Mouse (Mus musculus): ENCODE data around the gene Thap4. TPM values are rescaled to one million over a fixed set of nuclear protein-coding genes. Genes with fewer than 3 reads are reported as not detected.
A peak's percentile ranks its signal among the peaks of the same experiment; 100 is the strongest.

Gene Thap4
- total RNA-seq, 2 experiments from 2014 or later, result 61.0 to 65.6 TPM

GRCm38 (mm10) chr1:93751290-93751689 is 3.4 kb downstream of the Thap4 start, which contains the start of gene Atg4b:
Gene Atg4b (plus strand): TSS chr1:93751500.
- intact Hi-C loops (cut with DNase I), result no loop called here
- no peak for DNase-seq

- intact Hi-C loops (cut with DNase I), result no loop called here
Measured at GRCm38 (mm10) chr1:93748539-93748938, 6.1 kb downstream of the Thap4 start.

GRCm38 (mm10) chr1:93746179-93746578 is 8.5 kb downstream of the Thap4 start:
- DNase-seq, result no peak
- intact Hi-C loops (cut with DNase I), result no loop called here

More at GRCm38 (mm10) chr1:93748539-93748938, 6.1 kb downstream of the Thap4 start:
- DNase-seq, result no peak

GRCm38 (mm10) chr1:93742910-93743309 is 11.8 kb downstream of the Thap4 start:
- no peak for DNase-seq
- intact Hi-C loops (cut with DNase I), result no loop called here

DNA sequence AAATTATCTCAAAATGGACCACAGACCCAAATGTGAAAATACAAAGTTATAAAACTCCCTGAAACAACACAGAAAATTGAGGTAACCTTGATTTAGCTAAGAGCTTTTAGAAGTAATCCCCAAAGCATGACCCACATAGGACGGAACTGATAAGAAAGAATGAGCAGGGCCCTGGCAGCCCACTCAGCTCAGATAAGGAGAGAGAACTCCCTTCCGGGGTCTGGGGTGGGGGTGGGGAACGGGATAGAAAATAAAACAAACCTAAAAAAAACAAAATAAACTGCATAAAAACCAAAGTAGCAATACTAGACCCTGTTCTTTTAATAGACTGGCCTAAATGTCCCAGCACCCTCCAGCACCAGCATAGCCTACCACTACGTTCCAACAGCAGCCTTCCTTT is 12.7 kb downstream of the Thap4 start:
- intact Hi-C loops (cut with DNase I), result no loop called here

GRCm38 (mm10) chr1:93740671-93741070 is 14.0 kb downstream of the Thap4 start:
- intact Hi-C loops (cut with DNase I), result no loop called here
- no peak for DNase-seq

More for the DNA sequence above, 12.7 kb downstream of the Thap4 start:
- no peak for DNase-seq

DNA sequence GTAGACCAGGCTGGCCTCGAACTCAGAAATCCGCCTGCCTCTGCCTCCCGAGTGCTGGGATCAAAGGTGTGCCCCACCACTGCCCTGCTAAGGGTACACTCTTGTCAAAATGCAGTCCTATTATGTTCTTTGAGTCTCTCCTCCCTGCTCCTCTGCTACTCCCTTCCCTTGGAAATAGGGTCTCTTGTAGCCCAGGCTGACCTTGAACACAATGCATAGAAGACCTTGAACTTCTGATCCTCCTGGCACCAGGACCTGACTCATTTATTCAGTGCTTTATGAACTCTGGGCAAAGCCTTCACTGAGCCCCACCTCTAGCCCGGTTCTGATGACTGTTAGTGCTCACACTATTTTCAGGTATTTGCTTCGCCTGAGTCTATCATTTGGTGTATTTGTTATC is 17.0 kb downstream of the Thap4 start:
- intact Hi-C loops (cut with DNase I), result no loop called here
- DNase-seq, result no peak

- no peak for DNase-seq
- intact Hi-C loops (cut with DNase I), result no loop called here
Measured at GRCm38 (mm10) chr1:93735859-93736258, 18.8 kb downstream of the Thap4 start.

- intact Hi-C loops (cut with DNase I), result no loop called here
- no peak for DNase-seq
Measured at GRCm38 (mm10) chr1:93731880-93732281, 22.8 kb downstream of the Thap4 start.

GRCm38 (mm10) chr1:93731103-93731502 is 23.6 kb downstream of the Thap4 start:
- intact Hi-C loops (cut with DNase I), result no loop called here

GRCm38 (mm10) chr1:93726974-93727373 is 27.7 kb downstream of the Thap4 start:
- intact Hi-C loops (cut with DNase I), result loop anchor here (5.0 kb wide), 1 partner anchor 60 kb away; no protein-coding TSS in a partner anchor
- DNase-seq, result peak; percentile 36 to 50

More at GRCm38 (mm10) chr1:93731103-93731502, 23.6 kb downstream of the Thap4 start:
- DNase-seq, result no peak

DNA sequence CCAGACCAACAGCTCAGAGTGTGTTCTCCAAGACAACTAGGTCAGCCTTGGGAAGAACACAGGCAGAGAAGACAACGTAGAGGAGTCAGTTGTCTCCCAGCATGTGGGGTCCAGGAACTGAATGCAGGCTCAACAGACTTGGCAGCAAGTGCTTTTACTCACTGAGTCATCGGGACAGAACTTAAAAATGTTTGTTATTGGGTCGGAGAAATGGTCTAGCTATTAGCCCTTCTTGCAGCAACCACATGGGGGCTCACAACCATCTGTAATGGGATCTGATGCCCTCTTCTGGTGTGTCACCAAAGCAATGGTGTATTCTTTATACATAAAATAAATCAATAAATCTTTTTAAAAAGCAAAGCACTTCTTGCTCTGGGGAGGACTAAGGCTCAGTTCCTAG is 28.5 kb downstream of the Thap4 start:
- DNase-seq, result no peak
- intact Hi-C loops (cut with DNase I), result loop anchor here (5.0 kb wide), 1 partner anchor 59 kb away; no protein-coding TSS in a partner anchor

DNA sequence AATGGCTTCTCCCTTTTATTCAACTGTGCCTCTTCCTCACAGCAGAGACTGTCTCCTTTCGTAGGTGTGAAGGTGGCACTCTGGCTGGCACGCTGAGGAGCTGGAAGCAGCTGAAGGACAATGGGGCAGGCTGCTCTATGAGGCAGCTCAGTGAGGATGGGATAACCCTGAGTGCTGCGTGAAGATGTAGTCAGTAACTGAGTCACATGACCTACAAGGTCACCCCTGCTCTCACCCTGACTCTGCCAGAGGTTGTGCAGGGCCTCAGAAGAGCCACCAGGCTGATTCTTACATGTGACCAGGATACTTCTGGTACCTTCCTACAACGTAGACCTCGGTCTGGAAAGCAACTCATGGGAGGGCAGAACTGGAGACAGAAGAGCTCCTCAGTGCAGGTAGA is 29.0 kb downstream of the Thap4 start:
- intact Hi-C loops (cut with DNase I), result loop anchor here (5.0 kb wide), 1 partner anchor 58 kb away; no protein-coding TSS in a partner anchor
- DNase-seq, result no peak

GRCm38 (mm10) chr1:93724623-93725022 is 30.0 kb downstream of the Thap4 start:
- no peak for DNase-seq
- intact Hi-C loops (cut with DNase I), result loop anchor here (5.0 kb wide), 1 partner anchor 57 kb away; no protein-coding TSS in a partner anchor

- intact Hi-C loops (cut with DNase I), result no loop called here
- DNase-seq, result no peak
Measured at GRCm38 (mm10) chr1:93721557-93721956, 33.1 kb downstream of the Thap4 start.

- intact Hi-C loops (cut with DNase I), result no loop called here
- no peak for DNase-seq
Measured at GRCm38 (mm10) chr1:93716166-93716565, 38.5 kb downstream of the Thap4 start.

- intact Hi-C loops (cut with DNase I), result no loop called here
Measured at GRCm38 (mm10) chr1:93705389-93705788, 49.3 kb downstream of the Thap4 start.

DNA sequence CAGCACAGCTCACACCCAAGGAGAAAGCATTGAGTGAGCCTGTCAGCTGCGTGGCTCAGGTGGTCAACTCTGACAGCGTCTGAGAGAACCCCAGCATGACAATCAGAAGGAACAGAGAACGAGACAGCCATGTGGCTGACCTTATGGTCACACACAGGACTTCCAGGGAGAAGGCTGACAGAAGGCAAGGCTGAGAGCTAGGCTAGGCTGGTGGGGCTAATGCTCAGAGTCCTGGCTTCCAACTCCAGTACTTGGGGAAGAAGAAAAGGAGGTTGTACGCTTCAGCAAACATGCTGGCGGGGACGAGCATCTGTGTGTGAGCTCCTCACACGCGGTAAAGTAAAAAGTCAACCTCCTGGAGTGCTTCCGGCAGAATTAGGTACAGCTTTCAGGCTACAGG is 50.3 kb downstream of the Thap4 start:
- intact Hi-C loops (cut with DNase I), result no loop called here

More at GRCm38 (mm10) chr1:93705389-93705788, 49.3 kb downstream of the Thap4 start:
- no peak for DNase-seq

GRCm38 (mm10) chr1:93703472-93704048 is 51.1 kb downstream of the Thap4 start:
- intact Hi-C loops (cut with DNase I), result no loop called here
- no peak for DNase-seq

More for the DNA sequence above, 50.3 kb downstream of the Thap4 start:
- no peak for DNase-seq

DNA sequence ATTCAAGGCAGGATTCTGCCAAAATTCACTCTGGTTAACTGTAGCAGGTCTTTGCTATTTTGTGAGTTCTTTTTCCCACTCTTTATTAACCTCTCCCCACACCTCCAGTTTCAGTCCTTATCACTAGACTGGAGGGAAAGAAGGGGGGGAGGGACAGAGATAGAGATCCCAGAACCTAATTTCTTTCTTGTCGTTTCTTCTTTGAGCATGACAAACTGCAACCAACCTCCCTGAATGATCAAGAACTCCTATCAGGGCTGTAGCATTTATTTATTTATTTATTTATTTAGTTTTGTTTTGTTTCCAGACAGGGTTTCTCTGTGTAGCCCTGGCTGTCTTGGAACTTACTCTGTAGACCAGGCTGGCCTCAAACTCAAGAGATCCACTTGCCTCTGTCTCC is 52.6 kb downstream of the Thap4 start:
- no peak for DNase-seq
- intact Hi-C loops (cut with DNase I), result no loop called here

- no peak for DNase-seq
- intact Hi-C loops (cut with DNase I), result no loop called here
Measured at GRCm38 (mm10) chr1:93699159-93699558, 55.5 kb downstream of the Thap4 start.

- DNase-seq, result no peak
- intact Hi-C loops (cut with DNase I), result no loop called here
Measured at GRCm38 (mm10) chr1:93697317-93697716, 57.3 kb downstream of the Thap4 start.

Data from gastrocnemius, postnatal 36 days (tissue).